Mouse (Mus musculus) hindlimb bud, embryonic 11.5 days (tissue): Measurements from ENCODE around the gene Lenep.

Source experiments
- DNase-seq: peaks from one replicate; pipeline ENCODE4 v3.0.0-alpha.2; 2012; ENCODE audit warnings: low read depth, low spot score; ENCODE audit errors: extremely low spot score

Lenep gene

DNA sequence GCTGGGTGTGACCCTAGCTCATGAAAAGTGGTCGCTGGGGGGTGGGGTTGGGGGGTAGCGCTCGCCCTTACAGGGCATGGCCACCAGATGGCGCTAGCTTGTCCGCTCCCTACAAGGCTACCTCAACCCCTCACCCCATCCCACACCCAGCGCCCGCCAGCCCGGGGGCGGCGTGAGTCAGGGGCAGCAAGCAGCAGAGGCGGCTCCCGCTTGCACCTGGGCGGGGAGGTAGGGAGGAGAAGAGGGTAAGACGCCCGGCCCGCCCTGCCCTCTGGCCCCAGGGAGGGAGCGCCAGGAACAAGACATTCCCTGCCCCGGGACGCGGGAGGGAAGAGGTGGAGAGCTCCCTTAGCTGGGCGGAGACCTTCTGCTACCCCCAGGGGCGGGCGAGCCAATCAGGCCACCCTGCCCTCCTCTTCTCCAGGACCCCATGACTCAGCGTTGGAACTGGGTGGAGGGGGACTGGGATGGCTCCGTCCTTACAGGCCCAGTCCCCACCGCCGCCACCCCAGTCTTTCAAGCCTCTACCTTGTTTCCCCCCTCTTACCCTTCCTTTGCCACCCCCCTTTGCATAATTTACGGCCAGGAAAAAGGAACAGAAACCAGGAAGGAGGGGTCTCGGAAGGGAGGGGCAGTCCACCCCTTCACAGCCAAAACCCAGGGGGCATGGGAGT lies 24.1 kb downstream of the Lenep start:
- DNase-seq, result no peak

DNA sequence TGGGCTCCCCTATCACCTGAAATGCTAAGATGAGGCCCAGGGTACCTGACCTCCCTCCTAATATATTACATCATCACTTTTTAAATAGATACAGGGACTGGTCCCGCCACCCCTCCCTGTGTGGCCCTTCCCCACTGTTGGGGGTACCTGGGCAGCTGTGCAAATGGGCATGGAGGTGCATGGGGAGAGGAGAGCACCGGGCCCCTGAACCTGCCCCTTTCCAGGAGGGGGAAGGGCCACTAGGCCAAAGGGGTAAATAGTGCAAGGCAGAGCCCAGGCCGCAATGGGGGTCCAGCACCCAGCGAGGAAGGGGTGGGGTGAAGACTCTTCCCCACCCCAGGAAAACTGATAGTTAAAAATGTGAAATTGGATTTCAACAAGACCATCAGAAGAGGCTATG lies 24.8 kb downstream of the Lenep start:
- no peak for DNase-seq

DNA sequence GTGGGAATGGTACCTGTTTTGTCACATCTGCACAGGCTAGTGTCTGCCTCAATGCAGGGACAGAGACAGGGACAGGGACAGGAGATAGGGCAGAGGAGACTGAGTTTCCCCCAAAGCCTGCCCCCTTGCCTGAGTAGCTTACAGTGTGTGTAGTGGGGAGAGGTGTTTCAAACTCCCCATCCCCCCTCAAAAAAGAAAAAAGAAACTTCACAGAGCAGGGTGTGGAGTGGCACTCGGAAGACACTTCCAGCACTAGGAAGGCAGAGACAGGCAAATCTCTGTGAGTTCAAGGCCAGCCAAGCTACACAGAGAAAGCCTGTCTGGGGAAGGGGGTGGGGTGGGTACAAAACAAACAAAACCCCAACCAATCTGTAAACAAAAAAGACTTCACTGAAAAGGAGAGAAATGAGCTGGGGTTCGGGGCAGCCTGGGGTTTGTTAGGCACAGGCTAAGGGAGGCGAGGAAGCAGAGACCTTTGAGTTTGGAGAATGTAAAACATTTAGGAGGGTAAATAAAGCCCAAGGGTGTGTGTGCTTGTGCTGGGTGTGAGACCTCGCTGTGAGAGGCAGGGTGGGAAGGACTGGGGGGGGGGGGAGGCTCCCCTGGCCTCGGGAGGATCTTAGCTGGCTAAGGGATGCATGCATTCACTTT lies 28.9 kb downstream of the Lenep start:
- DNase-seq, result no peak

DNA sequence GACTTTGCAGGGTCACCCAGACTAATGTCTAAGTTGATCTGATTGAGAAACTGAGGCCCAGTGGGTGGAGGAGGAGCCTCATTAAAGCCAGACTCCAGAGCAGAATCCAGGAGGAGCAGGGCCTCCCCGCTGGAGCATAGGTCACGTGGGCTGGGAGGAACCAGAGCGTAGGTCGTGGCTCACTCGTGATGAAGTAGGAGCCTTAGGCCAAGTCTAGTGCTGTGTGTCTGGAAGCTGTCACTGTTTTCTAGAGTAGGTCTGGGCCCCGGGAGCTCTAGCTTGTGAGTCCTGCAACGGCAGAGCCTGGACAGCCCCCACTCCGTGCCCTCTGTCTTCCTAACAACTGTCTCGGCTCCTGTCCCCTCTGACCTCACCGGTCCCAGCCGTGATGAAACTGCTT lies 35.3 kb downstream of the Lenep start:
- no peak for DNase-seq

DNA sequence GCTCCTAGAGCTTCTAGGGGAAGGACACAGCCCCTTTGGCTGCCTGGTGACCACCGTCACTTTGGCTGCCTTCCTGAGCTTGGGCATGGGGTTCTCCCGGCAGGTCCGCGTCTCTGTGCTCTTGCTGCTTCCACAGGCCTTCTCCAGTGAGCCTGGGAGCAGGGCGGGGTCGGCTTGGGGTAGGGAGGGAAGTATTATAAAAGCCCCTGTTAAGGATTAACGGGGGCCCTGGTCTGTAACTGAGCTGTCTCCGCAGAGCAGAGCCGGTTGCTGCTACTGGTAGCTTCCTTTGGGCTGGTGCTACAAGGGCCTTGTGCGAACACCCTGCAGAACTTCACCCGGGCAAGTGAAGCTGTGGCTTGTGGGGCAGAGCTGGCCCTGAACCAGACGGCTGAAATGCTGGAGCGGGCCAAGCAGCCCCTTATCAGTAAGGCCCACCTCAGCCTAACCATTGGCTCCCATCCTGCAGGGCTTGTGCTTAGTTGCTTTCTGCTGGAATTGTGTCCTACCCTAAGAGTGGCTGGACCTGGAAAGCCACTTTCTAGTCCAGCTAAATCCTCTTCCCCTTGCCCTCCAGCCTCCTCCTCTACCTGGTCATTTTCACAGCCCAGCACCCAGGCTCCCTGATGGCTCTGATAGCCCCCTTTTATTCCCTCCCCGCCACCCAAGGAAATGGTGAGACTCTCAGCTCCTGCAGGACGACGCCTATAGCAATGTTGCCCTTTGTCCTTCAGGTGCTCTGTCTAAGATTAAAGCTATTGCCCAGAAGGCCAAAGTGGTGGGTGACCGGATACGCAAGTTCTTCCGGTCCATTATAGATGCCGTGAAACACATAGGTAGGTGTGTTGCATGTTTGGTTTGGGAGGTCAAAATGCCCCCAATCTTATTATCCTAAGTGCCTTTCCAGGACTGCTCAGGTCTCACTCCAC lies 36.8 kb downstream of the Lenep start:
- no peak for DNase-seq

DNA sequence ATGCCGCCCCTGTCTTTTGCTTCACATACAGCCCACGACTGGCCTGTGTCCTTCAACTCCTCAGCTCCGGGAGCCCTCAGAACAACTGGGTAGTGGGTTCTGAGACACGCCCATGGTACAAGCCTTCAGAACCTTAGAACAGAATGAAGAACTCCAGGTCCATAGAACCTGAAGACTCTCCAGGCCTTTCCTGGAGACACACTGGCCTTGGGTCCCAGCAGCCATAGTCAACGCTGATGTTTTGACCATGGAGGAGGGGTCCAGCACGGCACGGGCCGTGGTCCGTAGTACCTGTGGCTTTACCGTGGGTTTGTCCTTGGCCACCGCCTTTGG lies 37.5 kb downstream of the Lenep start, which contains the start of gene Dcst1:
Gene Dcst1 (minus strand): TSS at position 101 of the 333 bp plus-strand sequence.
- no peak for DNase-seq

DNA sequence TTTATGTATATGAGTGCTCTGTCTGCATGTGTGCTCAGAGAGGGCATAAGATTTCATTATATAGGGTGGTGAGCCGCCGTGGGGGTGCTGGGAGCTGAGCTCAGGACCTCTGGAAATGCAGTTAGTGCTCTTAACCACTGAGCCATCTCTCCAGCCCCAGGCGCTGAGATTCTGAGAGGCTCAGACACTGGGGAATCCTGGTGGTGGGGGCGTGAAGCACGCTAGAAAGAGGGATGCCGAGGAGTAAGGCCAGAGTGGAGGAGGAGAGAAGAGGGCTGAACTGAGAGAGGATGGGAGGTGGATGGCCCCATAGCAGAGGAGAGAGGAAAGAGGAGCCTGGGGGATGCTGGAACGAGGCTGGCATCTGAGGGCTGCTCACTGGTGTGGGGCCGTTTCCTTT lies 38.0 kb downstream of the Lenep start:
- DNase-seq, result no peak

DNA sequence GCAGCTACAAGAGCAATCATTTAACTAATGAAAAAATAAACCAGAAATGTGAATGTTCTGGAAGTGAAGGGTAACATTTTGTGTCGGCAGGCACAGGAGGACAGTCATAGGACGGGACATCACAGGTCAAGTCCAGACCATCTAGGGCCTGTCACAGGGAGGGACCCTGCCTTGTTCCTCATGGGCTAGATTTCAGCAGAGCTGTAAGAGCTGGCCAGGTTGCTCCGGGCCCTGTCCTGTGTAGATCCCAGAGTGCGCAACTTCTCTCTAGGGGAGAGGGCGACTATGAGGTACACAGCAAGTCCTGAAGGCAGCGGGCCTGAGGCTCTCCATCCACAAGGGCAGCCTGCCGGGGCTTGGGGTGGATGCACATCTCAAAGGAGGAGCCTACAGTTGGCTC lies 40.9 kb downstream of the Lenep start, which contains the start of gene Dcst2:
Gene Dcst2 (plus strand): TSS at position 301 of the 400 bp plus-strand sequence.
- no peak for DNase-seq

DNA sequence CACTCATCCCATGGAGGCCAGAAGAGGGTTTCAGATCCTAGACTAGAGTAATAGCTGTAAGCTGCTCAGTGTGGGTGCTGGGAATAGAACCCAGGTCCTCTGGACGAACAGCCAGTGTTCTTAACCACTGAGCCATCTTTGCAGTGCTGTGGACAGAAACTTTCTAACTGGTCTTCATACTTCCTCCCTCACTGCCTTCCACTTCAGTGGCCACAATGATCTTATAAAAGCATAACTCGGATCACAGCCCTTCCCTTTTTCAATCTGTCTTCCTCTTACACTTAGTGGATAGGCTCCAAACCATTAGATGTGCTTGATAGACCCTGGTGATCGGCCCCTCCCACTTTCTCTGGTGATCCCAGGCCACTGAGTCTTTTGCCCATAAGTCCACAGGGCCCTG lies 42.4 kb downstream of the Lenep start:
- DNase-seq, result no peak

DNA sequence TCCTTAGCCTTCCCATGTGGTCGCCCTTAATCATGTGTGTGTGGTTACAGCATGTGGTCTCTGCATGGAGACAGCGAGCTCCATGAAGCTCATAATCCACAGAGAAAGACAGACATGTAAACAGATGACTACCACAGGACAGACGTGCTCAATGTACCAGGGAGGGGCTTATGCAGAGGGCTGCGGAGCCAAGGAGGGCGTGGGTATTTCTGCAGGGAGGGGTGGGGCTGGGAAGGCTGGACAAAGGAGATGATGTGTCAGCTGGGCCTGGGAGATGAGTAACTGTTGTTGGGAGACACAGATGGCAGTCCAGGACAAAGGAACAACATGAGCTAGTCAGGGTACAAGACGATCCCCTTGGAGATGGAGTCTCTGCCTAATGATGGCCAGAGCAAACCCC lies 43.0 kb downstream of the Lenep start:
- DNase-seq, result no peak

DNA sequence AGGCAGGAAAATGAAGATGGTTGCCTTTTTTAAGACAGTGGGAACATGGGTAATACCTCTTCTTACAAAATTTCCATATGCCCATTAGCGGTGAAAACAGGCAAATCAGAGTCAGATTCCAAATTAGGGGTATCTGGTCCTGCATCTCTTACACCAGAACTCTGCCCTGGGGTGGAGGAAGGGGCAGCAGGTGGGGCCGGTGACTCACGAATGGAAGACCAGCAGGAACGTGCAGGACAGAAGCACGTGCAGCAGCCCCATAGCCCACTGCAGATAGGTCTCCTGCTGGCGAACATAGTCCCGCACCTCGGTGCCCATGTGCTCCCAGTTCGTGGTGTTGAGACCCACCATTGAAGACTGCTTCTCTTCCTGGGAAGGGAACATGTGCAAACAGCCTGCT lies 46.6 kb downstream of the Lenep start:
- DNase-seq, result no peak

DNA sequence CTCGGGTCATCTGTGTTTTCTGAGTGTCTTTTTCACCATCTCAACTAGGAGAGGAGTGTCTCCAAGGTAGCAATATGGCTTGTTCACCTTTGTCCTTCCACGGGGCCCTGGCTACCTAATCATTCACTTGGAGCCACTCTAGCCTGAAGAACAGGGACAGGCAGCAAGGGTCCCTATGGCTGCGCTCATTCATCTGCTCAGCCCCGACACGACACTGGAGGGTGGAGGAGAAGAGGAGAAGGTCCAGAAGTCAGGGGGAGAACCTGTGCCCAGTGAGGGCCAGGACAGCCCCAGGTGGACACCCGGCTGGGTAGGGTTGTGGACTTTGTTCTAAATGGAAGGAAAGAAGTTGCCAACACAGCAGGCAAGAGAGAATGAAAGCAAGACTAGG lies 47.1 kb downstream of the Lenep start:
- DNase-seq, result no peak

DNA sequence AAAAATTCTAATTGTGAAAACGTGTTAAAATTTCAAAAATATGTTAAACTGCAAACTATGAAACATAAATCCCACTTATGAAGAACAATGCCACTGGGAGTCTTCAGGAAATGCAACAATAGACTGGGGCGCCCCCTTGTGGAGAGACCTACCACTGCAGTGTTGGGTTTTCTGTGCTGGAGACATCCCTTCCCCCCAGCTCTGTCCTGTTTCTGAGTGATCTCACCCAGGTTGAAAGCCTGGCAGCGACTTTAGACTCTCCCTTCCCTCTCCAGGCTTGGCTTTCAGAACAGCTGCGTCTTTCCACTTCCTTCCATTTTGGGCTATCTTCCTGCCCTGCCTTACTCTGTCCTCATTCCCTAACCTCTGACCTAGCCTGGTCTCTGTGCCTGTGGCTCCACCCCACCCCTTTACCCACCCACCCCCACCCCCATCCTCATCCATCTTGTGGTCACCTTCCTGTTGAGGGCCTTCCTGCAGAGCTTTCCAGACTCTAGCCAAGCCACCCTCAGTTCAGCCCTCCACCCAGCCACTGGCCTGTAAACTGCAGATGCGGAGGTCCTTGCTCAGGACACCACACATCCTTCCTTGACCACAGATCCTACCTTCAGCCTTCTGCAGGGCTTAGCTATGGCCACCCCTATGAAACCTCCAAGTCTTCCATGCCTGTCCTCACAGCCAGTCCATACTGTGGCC lies 47.6 kb downstream of the Lenep start:
- no peak for DNase-seq

DNA sequence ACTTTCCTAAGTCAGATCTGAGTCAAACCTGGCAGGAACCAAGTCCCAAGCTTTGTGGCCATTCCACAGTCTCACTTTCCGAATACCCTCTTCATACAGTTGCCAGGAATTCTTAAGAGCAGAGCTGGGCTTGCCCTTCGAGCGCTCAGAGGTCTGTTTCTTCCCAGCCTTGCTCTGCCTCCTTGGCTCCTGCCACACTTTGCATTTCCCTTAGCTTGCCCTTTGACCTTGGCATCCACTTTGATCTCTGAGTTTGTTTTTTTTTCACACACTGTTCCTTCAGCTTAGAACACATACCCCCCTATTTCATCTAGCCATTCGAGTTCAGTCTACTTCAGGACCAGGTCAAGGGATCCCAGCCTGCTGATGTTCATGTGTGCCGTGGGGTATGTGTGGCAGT lies 51.3 kb downstream of the Lenep start:
- no peak for DNase-seq
